Mouse (Mus musculus) kidney, adult 8-10 months (tissue): ENCODE measurements around the gene Chd1.

Source experiments
- DNase-seq, 2 experiments: peaks; one replicate each; pipeline ENCODE4 v3.0.0; 2022

Chd1 gene

GRCm38 (mm10) chr17:15812136-15812778 lies 107.5 kb downstream of the Chd1 start:
- no peak for DNase-seq

DNA sequence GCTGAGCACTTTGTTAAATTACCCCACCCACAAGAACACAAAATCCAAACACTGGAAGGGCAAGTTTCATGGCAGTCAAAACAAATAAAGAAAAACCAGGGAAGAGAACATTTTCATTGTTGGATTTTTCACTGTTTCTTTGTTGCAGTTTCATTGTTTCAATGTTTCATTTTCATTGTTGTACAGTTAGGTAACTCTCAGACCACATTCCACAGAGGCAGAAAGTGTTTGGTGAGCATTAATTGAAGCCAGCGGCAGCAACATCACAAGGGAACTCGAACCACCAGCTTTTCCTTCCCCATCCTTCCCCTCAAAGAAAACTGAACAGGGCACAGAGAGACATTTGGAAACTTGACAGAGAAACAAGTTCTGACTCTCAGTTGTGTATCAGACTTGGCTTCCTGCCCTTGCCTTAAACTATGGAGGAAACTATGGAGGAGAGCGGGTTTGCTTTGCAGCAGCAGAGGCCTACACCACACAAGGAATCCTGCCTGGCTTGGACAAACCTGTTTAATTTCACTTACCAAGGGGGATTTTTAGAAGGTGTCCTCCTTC lies 109.0 kb downstream of the Chd1 start:
- no peak for DNase-seq

- DNase-seq: no peak
Observed at GRCm38 (mm10) chr17:15815312-15816018, 110.7 kb downstream of the Chd1 start.

- DNase-seq: no peak
Observed at GRCm38 (mm10) chr17:15816379-15817095, 111.8 kb downstream of the Chd1 start.

- no peak for DNase-seq
Observed at GRCm38 (mm10) chr17:15817096-15817450, 112.3 kb downstream of the Chd1 start.

- no peak for DNase-seq
Observed at GRCm38 (mm10) chr17:15817634-15818033, 112.9 kb downstream of the Chd1 start.

- DNase-seq: no peak
Observed at GRCm38 (mm10) chr17:15818372-15818771, 113.6 kb downstream of the Chd1 start.

- DNase-seq: no peak
Observed at GRCm38 (mm10) chr17:15820146-15820545, 115.4 kb downstream of the Chd1 start.

DNA sequence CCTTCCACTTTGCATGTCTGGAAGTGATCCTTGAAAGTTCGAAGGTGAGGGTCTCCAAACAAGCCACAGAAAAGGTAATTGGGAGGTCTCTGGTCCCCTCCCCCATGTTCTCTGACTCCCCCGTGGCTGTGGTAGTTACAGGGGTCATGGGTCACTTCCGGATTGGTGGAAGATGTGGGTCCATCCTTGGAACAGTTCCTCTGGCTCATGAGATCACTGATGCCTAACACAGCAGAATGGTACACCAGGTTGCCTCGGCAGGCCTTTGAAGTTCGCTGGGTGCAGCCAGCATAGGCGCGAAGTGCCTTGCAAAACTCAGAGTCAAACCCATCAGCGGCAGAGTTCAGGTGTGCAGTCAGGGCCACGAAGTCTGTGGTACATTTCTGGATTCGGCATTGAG lies 116.0 kb downstream of the Chd1 start:
- no peak for DNase-seq

DNA sequence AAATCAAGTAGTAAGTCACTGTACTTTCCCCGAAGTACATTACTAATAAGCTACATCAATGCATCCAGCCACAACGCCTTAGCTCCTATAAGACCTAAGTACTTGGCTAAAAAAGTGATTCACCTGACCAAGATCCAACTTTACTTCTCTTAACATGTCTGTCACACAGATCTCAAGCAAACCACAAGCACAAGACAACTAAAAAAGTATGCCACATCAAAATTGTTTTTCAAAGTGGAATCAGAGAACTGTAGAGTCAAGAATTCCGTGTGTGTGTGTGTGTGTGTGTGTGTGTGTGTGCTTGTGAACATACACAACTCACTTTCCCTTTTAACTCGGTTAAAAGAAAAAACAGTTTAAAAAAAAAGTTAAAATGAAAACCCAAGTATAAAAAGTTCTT lies 116.9 kb downstream of the Chd1 start:
- no peak for DNase-seq
